Mouse (Mus musculus): ENCODE measurements around the gene Hoxc5. TPM values are rescaled to one million over a fixed set of nuclear protein-coding genes. Genes with fewer than 3 reads are reported as not detected.
A peak's percentile ranks its signal among the peaks of the same experiment; 100 is the strongest.

Gene Hoxc5
- polyA plus RNA-seq, 1 experiment, result 1.6 TPM

DNA sequence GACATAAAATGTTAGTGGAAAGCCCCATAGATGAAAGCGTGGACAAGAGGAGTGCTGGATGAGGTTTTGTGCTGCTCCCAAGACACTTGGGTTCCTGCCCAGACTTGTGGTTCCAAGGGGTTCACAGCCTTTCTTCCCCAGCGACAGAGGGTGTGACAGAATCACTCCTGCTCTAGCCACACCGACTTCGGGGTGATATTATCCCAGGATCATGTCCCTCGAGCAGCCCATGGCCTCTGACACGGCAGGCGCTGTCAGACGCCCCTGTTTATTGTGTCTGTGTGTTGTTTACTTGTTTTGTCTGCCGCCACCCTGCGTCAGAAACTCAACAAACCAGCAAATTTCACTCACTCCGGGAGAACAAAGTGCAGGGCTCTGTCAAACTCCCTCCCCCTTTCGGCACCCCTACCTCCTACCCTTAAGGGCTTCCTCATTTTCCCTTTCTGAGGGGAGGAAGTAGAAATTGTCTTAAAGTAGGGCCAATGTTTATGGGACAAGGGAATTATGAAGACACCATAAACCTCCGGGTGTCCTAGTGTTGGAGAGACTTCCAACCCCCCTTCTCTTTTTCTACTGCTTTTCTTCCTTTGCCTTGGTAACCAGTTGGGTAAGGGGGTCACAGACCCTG lies 35.7 kb downstream of the Hoxc5 start:
- Histone ChIP-seq H3K79me2 (ENCODE audit: control insufficient read depth, insufficient read depth) (peaks cover 98% of the 10 kb centered on the region), H3K4me3 (ENCODE audit: insufficient read depth, poor library complexity, severe bottlenecking) (no peak overlapping the region), H3ac (ENCODE audit: control insufficient read depth, insufficient read length, low read depth) (peak overlapping the region; percentile 9), H3K79me3 (ENCODE audit: low read depth) (peaks cover 50% of the 10 kb centered on the region), H3K27me3 (ENCODE audit: control insufficient read depth, insufficient read depth, insufficient read length) (no peaks in the 10 kb centered on the region), H3K36me3 (ENCODE audit: control insufficient read depth, insufficient read depth) (no peaks in the 10 kb centered on the region)
- TF ChIP-seq MYOG (IDR thresholded peaks at IDR 0.05; ENCODE audit: control insufficient read depth, extremely low read depth, insufficient read length) (no peak), MYOD1 (IDR thresholded peaks at IDR 0.05; ENCODE audit: control insufficient read depth, insufficient read length, low read depth) (no peak), CTCF (IDR thresholded peaks at IDR 0.05; ENCODE audit: control insufficient read depth, insufficient read depth, insufficient read length) (no peak), FOSL1 (IDR thresholded peaks at IDR 0.05; ENCODE audit: insufficient read depth, low read length, poor library complexity, severe bottlenecking) (no peak), MAX (IDR thresholded peaks at IDR 0.05) (no peak), USF1 (IDR thresholded peaks at IDR 0.05; ENCODE audit: low read depth) (no peak), CEBPB (IDR thresholded peaks at IDR 0.05; ENCODE audit: low read depth) (no peak)

DNA sequence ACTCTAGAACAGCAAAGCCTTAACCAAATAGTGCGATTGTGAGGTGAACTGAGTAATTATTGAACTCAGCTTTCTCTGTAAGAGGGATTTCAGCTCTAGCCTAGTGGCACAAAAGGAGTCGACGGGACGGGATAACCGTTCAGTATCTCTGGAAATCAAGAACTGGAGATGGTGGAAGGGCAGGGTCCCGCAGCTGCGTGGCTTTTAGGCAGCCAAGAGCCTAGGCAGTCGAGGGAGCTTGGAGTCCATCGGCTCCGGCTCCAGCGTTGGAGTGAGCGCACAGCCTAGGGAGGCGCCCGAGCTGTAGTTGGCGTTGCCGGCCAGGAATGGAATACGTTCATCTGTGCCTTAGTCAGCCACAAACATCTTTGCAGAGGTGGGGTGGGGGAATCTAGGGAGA lies 38.1 kb downstream of the Hoxc5 start:
- Histone ChIP-seq H3K79me2 (ENCODE audit: control insufficient read depth, insufficient read depth) (peaks cover 98% of the 10 kb centered on the region), H3K4me3 (ENCODE audit: insufficient read depth, poor library complexity, severe bottlenecking) (no peak overlapping the region), H3ac (ENCODE audit: control insufficient read depth, insufficient read length, low read depth) (peak overlapping the region; percentile 15), H3K79me3 (ENCODE audit: low read depth) (peaks cover 60% of the 10 kb centered on the region), H3K27me3 (ENCODE audit: control insufficient read depth, insufficient read depth, insufficient read length) (no peaks in the 10 kb centered on the region), H3K36me3 (ENCODE audit: control insufficient read depth, insufficient read depth) (peaks cover 9% of the 10 kb centered on the region)
- TF ChIP-seq USF1 (IDR thresholded peaks at IDR 0.05; ENCODE audit: low read depth) (no peak), MAX (IDR thresholded peaks at IDR 0.05) (no peak), CTCF (IDR thresholded peaks at IDR 0.05; ENCODE audit: control insufficient read depth, insufficient read depth, insufficient read length) (no peak), MYOD1 (IDR thresholded peaks at IDR 0.05; ENCODE audit: control insufficient read depth, insufficient read length, low read depth) (no peak), CEBPB (IDR thresholded peaks at IDR 0.05; ENCODE audit: low read depth) (no peak), MYOG (IDR thresholded peaks at IDR 0.05; ENCODE audit: control insufficient read depth, extremely low read depth, insufficient read length) (no peak)

DNA sequence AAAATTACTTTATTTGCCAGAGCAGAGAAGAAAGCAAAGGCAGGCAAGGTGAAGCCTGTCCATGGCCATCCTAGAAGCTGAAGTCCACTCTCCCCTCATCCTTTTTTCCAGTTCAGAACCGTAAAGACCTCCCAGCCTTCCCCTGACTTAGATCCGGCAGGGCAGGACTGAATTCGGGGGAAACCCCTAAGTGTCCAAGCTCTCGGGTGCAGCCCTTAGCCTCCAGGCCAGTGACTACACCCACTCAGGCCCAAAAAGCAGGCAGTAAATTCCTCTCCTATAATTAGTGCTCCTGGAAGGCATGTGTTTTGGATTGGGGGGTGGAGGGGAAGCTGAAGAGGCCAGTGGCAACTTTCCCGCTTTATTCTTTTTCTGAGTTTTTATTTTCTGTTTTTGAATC lies 38.6 kb downstream of the Hoxc5 start:
- no peak for TF ChIP-seq USF1 (IDR thresholded peaks at IDR 0.05; ENCODE audit: low read depth)
- TF ChIP-seq MAX (IDR thresholded peaks at IDR 0.05), result no peak
- TF ChIP-seq CEBPB (IDR thresholded peaks at IDR 0.05; ENCODE audit: low read depth), result no peak
- TF ChIP-seq MYOG (IDR thresholded peaks at IDR 0.05; ENCODE audit: control insufficient read depth, extremely low read depth, insufficient read length), result no peak
- no peak for TF ChIP-seq CTCF (IDR thresholded peaks at IDR 0.05; ENCODE audit: control insufficient read depth, insufficient read depth, insufficient read length)
- no peak for TF ChIP-seq FOSL1 (IDR thresholded peaks at IDR 0.05; ENCODE audit: insufficient read depth, low read length, poor library complexity, severe bottlenecking)
- no peak for TF ChIP-seq MYOD1 (IDR thresholded peaks at IDR 0.05; ENCODE audit: control insufficient read depth, insufficient read length, low read depth)
- peaks cover 96% of the 10 kb centered on the region for H3K79me2 ChIP-seq (ENCODE audit: control insufficient read depth, insufficient read depth)
- peaks cover 14% of the 10 kb centered on the region for H3K36me3 ChIP-seq (ENCODE audit: control insufficient read depth, insufficient read depth)
- peaks cover 55% of the 10 kb centered on the region for H3K79me3 ChIP-seq (ENCODE audit: low read depth)
- H3K27me3 ChIP-seq (ENCODE audit: control insufficient read depth, insufficient read depth, insufficient read length), result no peaks in the 10 kb centered on the region
- H3K4me3 ChIP-seq (ENCODE audit: insufficient read depth, poor library complexity, severe bottlenecking), result no peak overlapping the region
- H3ac ChIP-seq (ENCODE audit: control insufficient read depth, insufficient read length, low read depth), result peak overlapping the region; percentile 15

DNA sequence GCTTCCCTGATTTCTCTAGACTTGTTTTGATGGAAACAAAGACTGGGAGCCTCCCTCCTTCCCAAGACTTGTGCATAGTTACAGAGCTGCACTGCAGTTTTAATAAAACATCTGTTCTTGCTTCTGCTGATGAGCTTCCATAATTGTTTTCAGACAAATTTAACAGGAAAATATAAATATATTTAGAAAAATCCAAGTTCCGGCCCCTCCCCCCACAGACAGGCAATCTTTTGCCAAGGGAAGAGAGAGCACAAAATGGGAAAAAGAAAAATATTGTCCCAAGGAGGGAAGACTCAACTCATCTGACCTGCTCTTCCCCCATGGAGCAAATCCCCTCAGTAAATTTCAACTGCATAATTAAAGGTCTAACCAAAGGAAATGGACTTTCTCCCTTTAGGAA lies 39.1 kb downstream of the Hoxc5 start:
- TF ChIP-seq MAX (IDR thresholded peaks at IDR 0.05) (no peak), CTCF (IDR thresholded peaks at IDR 0.05; ENCODE audit: control insufficient read depth, insufficient read depth, insufficient read length) (no peak), MYOD1 (IDR thresholded peaks at IDR 0.05; ENCODE audit: control insufficient read depth, insufficient read length, low read depth) (no peak), FOSL1 (IDR thresholded peaks at IDR 0.05; ENCODE audit: insufficient read depth, low read length, poor library complexity, severe bottlenecking) (no peak), MYOG (IDR thresholded peaks at IDR 0.05; ENCODE audit: control insufficient read depth, extremely low read depth, insufficient read length) (no peak), USF1 (IDR thresholded peaks at IDR 0.05; ENCODE audit: low read depth) (no peak)
- peaks cover 17% of the 10 kb centered on the region for H3K36me3 ChIP-seq (ENCODE audit: control insufficient read depth, insufficient read depth)
- no peak overlapping the region for H3K4me3 ChIP-seq (ENCODE audit: insufficient read depth, poor library complexity, severe bottlenecking)
- peaks cover 49% of the 10 kb centered on the region for H3K79me3 ChIP-seq (ENCODE audit: low read depth)
- H3K79me2 ChIP-seq (ENCODE audit: control insufficient read depth, insufficient read depth), result peaks cover 90% of the 10 kb centered on the region
- H3ac ChIP-seq (ENCODE audit: control insufficient read depth, insufficient read length, low read depth), result no peak overlapping the region
- H3K27me3 ChIP-seq (ENCODE audit: control insufficient read depth, insufficient read depth, insufficient read length), result no peaks in the 10 kb centered on the region

DNA sequence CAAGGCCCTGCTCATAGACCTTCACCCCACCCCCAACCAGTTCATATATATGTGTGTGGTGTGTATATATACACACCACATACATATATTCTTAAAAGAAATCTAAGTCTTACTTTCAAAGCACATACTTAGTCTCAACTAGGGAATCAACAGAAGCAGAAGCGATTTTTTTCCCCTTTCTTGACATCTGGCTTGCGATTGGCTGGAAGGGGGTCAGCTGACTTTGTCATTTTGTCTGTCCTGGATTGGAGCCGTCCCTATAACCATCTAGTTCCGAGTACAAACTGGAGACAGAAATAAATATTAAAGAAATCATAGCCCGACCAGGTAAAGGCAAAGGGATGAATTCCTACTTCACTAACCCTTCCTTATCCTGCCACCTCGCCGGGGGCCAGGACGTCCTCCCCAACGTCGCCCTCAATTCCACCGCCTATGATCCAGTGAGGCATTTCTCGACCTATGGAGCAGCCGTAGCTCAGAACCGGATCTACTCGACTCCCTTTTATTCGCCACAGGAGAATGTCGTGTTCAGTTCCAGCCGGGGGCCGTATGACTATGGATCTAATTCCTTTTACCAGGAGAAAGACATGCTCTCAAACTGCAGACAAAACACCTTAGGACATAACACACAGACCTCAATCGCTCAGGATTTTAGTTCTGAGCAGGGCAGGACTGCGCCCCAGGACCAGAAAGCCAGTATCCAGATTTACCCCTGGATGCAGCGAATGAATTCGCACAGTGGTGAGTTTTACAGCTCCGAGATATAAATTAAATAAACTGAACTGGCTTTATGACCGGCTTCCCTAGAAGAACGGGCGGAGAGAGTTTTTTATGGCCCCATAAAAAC lies 42.2 kb downstream of the Hoxc5 start:
- peaks cover 29% of the 10 kb centered on the region for H3K79me3 ChIP-seq (ENCODE audit: low read depth)
- no peaks in the 10 kb centered on the region for H3K27me3 ChIP-seq (ENCODE audit: control insufficient read depth, insufficient read depth, insufficient read length)
- H3K4me3 ChIP-seq (ENCODE audit: insufficient read depth, poor library complexity, severe bottlenecking), result no peak overlapping the region
- TF ChIP-seq MYOG (IDR thresholded peaks at IDR 0.05; ENCODE audit: control insufficient read depth, extremely low read depth, insufficient read length) (no peak), USF1 (IDR thresholded peaks at IDR 0.05; ENCODE audit: low read depth) (peak; percentile 43)
- no peak overlapping the region for H3ac ChIP-seq (ENCODE audit: control insufficient read depth, insufficient read length, low read depth)
- peaks cover 17% of the 10 kb centered on the region for H3K36me3 ChIP-seq (ENCODE audit: control insufficient read depth, insufficient read depth)
- H3K79me2 ChIP-seq (ENCODE audit: control insufficient read depth, insufficient read depth), result peaks cover 59% of the 10 kb centered on the region

Data from C2C12 (cell line).